Mouse (Mus musculus) liver, postnatal 0 days (tissue): ENCODE data around the gene Epor.

ENCODE experiments used
- CTCF ChIP-seq: sonication (generic); IDR thresholded peaks from 2 replicates; pipeline ENCODE4 v1.5.1; 2016; ENCODE audit warnings: antibody characterized with exemption, low read depth
- EP300 ChIP-seq: IDR thresholded peaks from 2 replicates; pipeline ENCODE4 v1.6.1; 2016; ENCODE audit warnings: antibody characterized with exemption, low read depth, mild to moderate bottlenecking

GRCm38 (mm10) chr9:21987592-21988342 lies 24.5 kb upstream of the Epor start:
- no peak for TF ChIP-seq CTCF
- no peak for TF ChIP-seq EP300
